Mouse (Mus musculus): Measurements from ENCODE around the gene 2810004N23Rik.

Gene 2810004N23Rik

GRCm38 (mm10) chr8:124862321-124863162 is at the start of gene 2810004N23Rik, which contains the start of gene Gnpat:
Gene 2810004N23Rik (minus strand): TSS chr8:124863120.
Gene Gnpat (plus strand): TSS chr8:124863033.
- DNase-seq, result peak; percentile 88 to 93

- DNase-seq, result peak; percentile 49 to 56
These were observed 49.3 kb upstream of the 2810004N23Rik start for GRCm38 (mm10) chr8:124911938-124912872.

- no peak for DNase-seq
These were observed 47.4 kb upstream of the 2810004N23Rik start for GRCm38 (mm10) chr8:124910349-124910748.

- DNase-seq, result no peak
These were observed 47.0 kb upstream of the 2810004N23Rik start for GRCm38 (mm10) chr8:124909936-124910335.

- DNase-seq, result no peak
These were observed 42.6 kb upstream of the 2810004N23Rik start for GRCm38 (mm10) chr8:124905482-124905881.

GRCm38 (mm10) chr8:124903198-124903597 is 40.3 kb upstream of the 2810004N23Rik start:
- DNase-seq, result peak; percentile 78 to 82

GRCm38 (mm10) chr8:124898251-124898905 is 35.5 kb upstream of the 2810004N23Rik start:
- DNase-seq, result no peak

GRCm38 (mm10) chr8:124897386-124898250 is 34.7 kb upstream of the 2810004N23Rik start, which contains the start of the genes Exoc8 and Sprtn:
Gene Exoc8 (minus strand): TSS chr8:124897705.
Gene Sprtn (plus strand): TSS chr8:124897886.
- peak; percentile 93 to 96 for DNase-seq

- DNase-seq, result peak; percentile 73 to 81
These were observed 33.9 kb upstream of the 2810004N23Rik start for GRCm38 (mm10) chr8:124896632-124897385.

GRCm38 (mm10) chr8:124896010-124896631 is 33.2 kb upstream of the 2810004N23Rik start:
- peak; percentile 15 to 17 for DNase-seq

- DNase-seq, result no peak
These were observed 29.7 kb upstream of the 2810004N23Rik start for GRCm38 (mm10) chr8:124892596-124892995.

- no peak for DNase-seq
These were observed 25.5 kb upstream of the 2810004N23Rik start for GRCm38 (mm10) chr8:124888385-124888784.

GRCm38 (mm10) chr8:124878946-124879526 is 16.1 kb upstream of the 2810004N23Rik start:
- no peak for DNase-seq

GRCm38 (mm10) chr8:124878141-124878540 is 15.2 kb upstream of the 2810004N23Rik start:
- DNase-seq, result no peak

GRCm38 (mm10) chr8:124872690-124873089 is 9.8 kb upstream of the 2810004N23Rik start:
- DNase-seq, result no peak

- DNase-seq, result no peak
These were observed 9.2 kb upstream of the 2810004N23Rik start for GRCm38 (mm10) chr8:124872081-124872480.

GRCm38 (mm10) chr8:124871474-124871873 is 8.6 kb upstream of the 2810004N23Rik start:
- no peak for DNase-seq

- no peak for DNase-seq
These were observed 6.8 kb upstream of the 2810004N23Rik start for GRCm38 (mm10) chr8:124869708-124870107.

- no peak for DNase-seq
These were observed 4.2 kb upstream of the 2810004N23Rik start for GRCm38 (mm10) chr8:124867126-124867525.

GRCm38 (mm10) chr8:124866669-124867068 is 3.7 kb upstream of the 2810004N23Rik start:
- no peak for DNase-seq
